Mouse (Mus musculus) embryonic fibroblast, embryonic 13.5 days (primary cell): ENCODE results near the gene Hoxd3.

Experiments used
- CTCF ChIP-seq: IDR thresholded peaks from 2 replicates; pipeline ENCODE4 v1.5.1; 2011; ENCODE audit warnings: mild to moderate bottlenecking, control low read depth, low read length, moderate library complexity, borderline replicate concordance; ENCODE audit not compliant: insufficient read depth
- POLR2A ChIP-seq: IDR thresholded peaks from 2 replicates; pipeline ENCODE4 v1.6.1; 2011; ENCODE audit warnings: low read depth, mild to moderate bottlenecking, control low read depth, low read length, moderate library complexity

GRCm38 (mm10) chr2:74681594-74682531 lies 29.9 kb upstream of the Hoxd3 start:
- TF ChIP-seq POLR2A (no peak), CTCF (no peak)
